Mouse (Mus musculus) forebrain, postnatal 0 days (tissue): ENCODE measurements around the gene Chst7. TPM values are rescaled to one million over a fixed set of nuclear protein-coding genes. Genes with fewer than 3 reads are reported as not detected.

Experiments used
- ATAC-seq: fragments of 200-750 bp; cut with Nextera tagmentation; 2 replicates; pipeline ENCODE4 v1.8.0; 2017; ENCODE audit warnings: mild to moderate bottlenecking, moderate library complexity
- DNase-seq: peaks from one replicate; pipeline ENCODE4 v3.0.0-alpha.2; 2015
- H3K27ac ChIP-seq: fragments of 300-500 bp; sonication (generic); 2 replicates; pipeline ENCODE4 v1.5.1; 2014; ENCODE audit warnings: low read depth, mild to moderate bottlenecking, antibody characterized with exemption, low read length, moderate library complexity, mixed read lengths
- H3K27me3 ChIP-seq: fragments of 300-500 bp; sonication (generic); 2 replicates; pipeline ENCODE4 v1.6.1; 2014; ENCODE audit warnings: mild to moderate bottlenecking, low read length, mixed read lengths; ENCODE audit not compliant: insufficient read depth
- H3K36me3 ChIP-seq: fragments of 300-500 bp; sonication (generic); 2 replicates; pipeline ENCODE4 v1.6.1; 2014; ENCODE audit warnings: mild to moderate bottlenecking, moderate library complexity; ENCODE audit not compliant: insufficient read depth
- H3K4me1 ChIP-seq: fragments of 300-500 bp; sonication (generic); 2 replicates; pipeline ENCODE4 v1.6.1; 2014; ENCODE audit warnings: antibody characterized with exemption; ENCODE audit not compliant: insufficient read depth
- H3K4me2 ChIP-seq: fragments of 300-500 bp; sonication (generic); 2 replicates; pipeline ENCODE4 v1.6.1; 2014; ENCODE audit warnings: low read depth, mild to moderate bottlenecking, moderate library complexity
- H3K4me3 ChIP-seq: fragments of 300-500 bp; sonication (generic); 2 replicates; pipeline ENCODE4 v1.5.1; 2014; ENCODE audit warnings: low read depth, low read length, mixed read lengths
- H3K9ac ChIP-seq: fragments of 300-500 bp; sonication (generic); 2 replicates; pipeline ENCODE4 v1.6.1; 2014; ENCODE audit warnings: mild to moderate bottlenecking
- H3K9me3 ChIP-seq: fragments of 300-500 bp; sonication (generic); 2 replicates; pipeline ENCODE4 v1.6.1; 2016; ENCODE audit warnings: low read length
- CTCF ChIP-seq: sonication (generic); IDR thresholded peaks from 2 replicates; pipeline ENCODE4 v1.5.1; 2016; ENCODE audit warnings: antibody characterized with exemption, control low read depth, low read depth
- WGBS: fragments of 180-500 bp; shearing (Covaris S2); extraction: QIAGEN DNeasy Blood & Tissue Kit; methylation state at CpG from one replicate; pipeline ENCODE4 v1.1.7; 2014; 5-methylcytosine and 5-hydroxymethylcytosine counted together
- polyA plus RNA-seq: library from polyadenylated mRNA; unstranded; fragments of >200 nt; fragmentation: Nextera tagmentation; extraction: Ambion mirVana; gene quantifications from 2 replicates; pipeline ENCODE4 v1.2.1, GENCODE M21; 2015
- total RNA-seq: library from RNA; depleted of rRNA; stranded (reverse); fragments of >200 nt; gene quantifications from 2 replicates; pipeline ENCODE4 v1.2.3, GENCODE M21; 2014; rRNA removed

Gene Chst7
- total and polyA plus RNA-seq, 2 experiments from 2014 or later: 6.8 to 9.9 TPM

- DNase-seq (no peak), ATAC-seq (no peak)
- H3K4me2 ChIP-seq: no peak overlapping the region
- no peaks in the 10 kb centered on the region for H3K36me3 ChIP-seq
- no peaks in the 10 kb centered on the region for H3K4me1 ChIP-seq
- no peaks in the 10 kb centered on the region for H3K9me3 ChIP-seq
- no peak overlapping the region for H3K9ac ChIP-seq
- no peak overlapping the region for H3K27ac ChIP-seq
- H3K4me3 ChIP-seq: no peak overlapping the region
- no peak for TF ChIP-seq CTCF
- H3K27me3 ChIP-seq: no peaks in the 10 kb centered on the region
These were observed 7.3 kb downstream of the Chst7 start for GRCm38 (mm10) chrX:20066636-20067035.

GRCm38 (mm10) chrX:20070196-20070595 is 10.8 kb downstream of the Chst7 start:
- Histone ChIP-seq H3K9ac (no peak overlapping the region), H3K27me3 (no peaks in the 10 kb centered on the region), H3K9me3 (no peaks in the 10 kb centered on the region), H3K4me3 (no peak overlapping the region), H3K4me2 (no peak overlapping the region), H3K27ac (no peak overlapping the region), H3K4me1 (no peaks in the 10 kb centered on the region), H3K36me3 (no peaks in the 10 kb centered on the region)
- TF ChIP-seq CTCF: no peak
- ATAC-seq (no peak), DNase-seq (no peak)
- 63% methylated on average over 4 of the region's 4 CpGs for WGBS

- no peaks in the 10 kb centered on the region for H3K36me3 ChIP-seq
- ATAC-seq: no peak
- H3K4me2 ChIP-seq: no peak overlapping the region
- no peaks in the 10 kb centered on the region for H3K4me1 ChIP-seq
- no peak for DNase-seq
- H3K9ac ChIP-seq: no peak overlapping the region
- WGBS: 81% methylated on average over 2 of the region's 2 CpGs
- TF ChIP-seq CTCF: no peak
- H3K4me3 ChIP-seq: no peak overlapping the region
- no peaks in the 10 kb centered on the region for H3K27me3 ChIP-seq
- H3K27ac ChIP-seq: no peak overlapping the region
- H3K9me3 ChIP-seq: no peaks in the 10 kb centered on the region
These were observed 58.4 kb downstream of the Chst7 start for GRCm38 (mm10) chrX:20117717-20118116.

GRCm38 (mm10) chrX:20125481-20125880 is 66.1 kb downstream of the Chst7 start:
- Histone ChIP-seq H3K4me1 (no peaks in the 10 kb centered on the region), H3K9me3 (no peaks in the 10 kb centered on the region), H3K4me3 (no peak overlapping the region), H3K27ac (no peak overlapping the region), H3K36me3 (no peaks in the 10 kb centered on the region), H3K4me2 (no peak overlapping the region), H3K27me3 (no peaks in the 10 kb centered on the region), H3K9ac (no peak overlapping the region)
- 67% methylated on average over 2 of the region's 2 CpGs for WGBS
- ATAC-seq (no peak), DNase-seq (no peak)
- TF ChIP-seq CTCF: no peak

- Histone ChIP-seq H3K4me1 (no peaks in the 10 kb centered on the region), H3K4me3 (no peak overlapping the region), H3K9me3 (no peaks in the 10 kb centered on the region), H3K4me2 (no peak overlapping the region), H3K27me3 (no peaks in the 10 kb centered on the region), H3K27ac (no peak overlapping the region), H3K36me3 (no peaks in the 10 kb centered on the region), H3K9ac (no peak overlapping the region)
- ATAC-seq (no peak), DNase-seq (no peak)
- TF ChIP-seq CTCF: no peak
These were observed 69.6 kb downstream of the Chst7 start for GRCm38 (mm10) chrX:20128951-20129350.

- no peaks in the 10 kb centered on the region for H3K4me1 ChIP-seq
- no peak overlapping the region for H3K27ac ChIP-seq
- no peak overlapping the region for H3K4me2 ChIP-seq
- no peaks in the 10 kb centered on the region for H3K27me3 ChIP-seq
- H3K36me3 ChIP-seq: no peaks in the 10 kb centered on the region
- TF ChIP-seq CTCF: no peak
- ATAC-seq: no peak
- no peak overlapping the region for H3K9ac ChIP-seq
- no peaks in the 10 kb centered on the region for H3K9me3 ChIP-seq
- no peak for DNase-seq
- WGBS: 80% methylated on average over 1 of the region's 1 CpGs
- no peak overlapping the region for H3K4me3 ChIP-seq
These were observed 70.1 kb downstream of the Chst7 start for GRCm38 (mm10) chrX:20129466-20129865.

Other genes with a start within 250 kb of the Chst7 start
- 49.2 and 55.0 TPM in 2 replicates for gene Slc9a7, start 232.2 kb downstream of the Chst7 start, total RNA-seq
- 5.1 and 10.5 TPM in 2 replicates for gene Slc9a7, start 232.2 kb downstream of the Chst7 start, polyA plus RNA-seq